Mouse (Mus musculus) liver, adult 2 months (tissue): ENCODE measurements around the gene Pick1.

ENCODE experiments used
- CTCF ChIP-seq: fragments of 200-500 bp; IDR thresholded peaks from 2 replicates; pipeline ENCODE4 v1.5.1; 2011; ENCODE audit warnings: low read depth, low read length, control low read depth
- POLR2A ChIP-seq: fragments of 200-500 bp; IDR thresholded peaks from 2 replicates; pipeline ENCODE4 v1.6.1; 2011; ENCODE audit warnings: low read length, control low read depth; ENCODE audit not compliant: insufficient read depth; ENCODE audit errors: extremely low read depth

- TF ChIP-seq CTCF (no peak), POLR2A (no peak)
Observed at GRCm38 (mm10) chr15:79251168-79251567, 22.2 kb downstream of the Pick1 start.
